Mouse (Mus musculus) layer of hippocampus, adult 11-12 months (tissue): ENCODE measurements around the gene Sectm1a.
"Not testable (repeated sequence)": the region's sequence is repeated elsewhere in the genome, so short reads cannot be mapped to it uniquely, and the experiment has no call there.

Experiments
- DNase-seq: peaks from one replicate; pipeline ENCODE4 v3.0.0; 2022; ENCODE audit warnings: low spot score

Sectm1a gene

DNA sequence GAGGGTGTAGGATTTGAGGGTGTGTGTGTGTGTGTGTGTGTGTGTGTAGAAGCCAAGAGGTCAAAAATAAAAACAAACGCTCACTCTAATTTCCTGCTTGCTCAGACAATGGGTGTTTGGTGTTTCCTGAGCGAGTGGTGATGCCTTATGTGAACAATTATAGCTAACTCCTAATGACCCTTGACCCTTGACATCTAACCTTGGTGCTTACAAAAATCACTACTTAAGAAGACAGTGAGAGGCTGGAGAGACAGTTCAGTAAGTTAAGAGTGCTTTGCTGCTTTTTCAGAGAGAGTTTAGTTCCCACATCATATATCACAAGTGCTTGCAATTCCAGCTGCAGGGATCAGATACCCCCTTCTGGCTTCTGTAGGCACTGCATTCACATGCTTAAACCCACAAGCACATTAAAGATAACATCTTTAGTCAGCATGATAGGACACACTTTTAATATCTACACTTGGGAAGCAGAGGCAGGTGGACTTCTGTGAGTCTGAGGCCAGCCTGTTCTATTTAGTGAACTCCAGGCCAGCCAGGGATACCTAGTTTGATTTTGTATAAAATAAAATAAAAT lies 33.1 kb downstream of the Sectm1a start:
- DNase-seq: peak; percentile 20

DNA sequence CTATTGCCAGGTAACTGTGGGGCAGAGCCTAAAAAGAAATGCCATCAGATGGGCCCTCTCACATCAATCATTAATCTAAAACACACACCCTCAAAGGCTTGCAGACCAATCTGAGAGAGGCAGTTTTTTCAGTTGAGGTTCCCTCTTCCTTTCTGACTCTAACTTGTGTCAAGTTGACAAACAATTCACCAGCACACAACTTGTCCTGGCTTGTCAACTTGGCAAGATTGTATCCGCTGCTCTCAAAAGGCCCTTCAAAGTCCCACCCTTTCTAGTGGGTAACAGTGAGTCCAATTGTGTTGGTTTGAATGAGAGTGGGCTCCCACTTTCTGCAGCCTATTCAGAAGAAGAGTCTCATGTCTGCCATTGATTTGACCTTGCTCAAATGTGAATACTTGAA lies 35.7 kb downstream of the Sectm1a start:
- no peak for DNase-seq

DNA sequence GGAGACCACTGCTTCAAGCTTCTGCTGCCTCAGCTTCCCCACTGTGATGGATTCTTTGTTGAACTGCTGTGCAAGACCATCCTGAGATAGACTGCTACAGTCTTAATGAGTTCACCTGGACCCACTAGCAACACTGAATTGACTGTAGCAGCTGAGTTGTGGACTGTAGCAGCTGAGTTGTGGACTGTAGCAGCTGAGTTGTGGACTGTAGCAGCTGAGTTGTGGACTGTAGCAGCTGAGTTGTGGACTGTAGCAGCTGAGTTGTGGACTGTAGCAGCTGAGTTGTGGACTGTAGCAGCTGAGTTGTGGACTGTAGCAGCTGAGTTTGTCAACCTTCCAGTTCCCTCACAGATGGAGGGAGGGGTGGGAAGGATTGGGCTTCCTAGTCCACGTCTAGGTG lies 38.0 kb downstream of the Sectm1a start:
- not testable (repeated sequence) for DNase-seq

DNA sequence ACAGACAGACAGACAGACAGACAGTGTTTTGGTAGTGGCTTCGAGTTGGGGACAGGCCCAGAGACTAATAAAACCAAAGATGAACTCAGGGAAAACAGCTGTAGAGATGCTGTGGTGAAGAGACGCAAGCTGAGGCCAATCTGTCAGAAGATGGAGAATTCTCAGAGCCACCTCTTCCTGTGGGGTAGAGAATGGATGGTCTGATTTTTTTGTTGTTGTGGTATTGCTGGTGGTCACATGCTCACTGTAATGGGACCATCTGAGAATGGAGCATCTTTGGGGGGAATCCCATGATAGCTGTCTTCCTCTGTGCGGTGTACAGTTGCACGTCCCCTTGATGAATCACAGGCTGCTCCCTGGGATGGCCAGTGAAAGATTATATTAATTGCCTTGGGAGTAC lies 38.5 kb downstream of the Sectm1a start:
- DNase-seq: no peak

DNA sequence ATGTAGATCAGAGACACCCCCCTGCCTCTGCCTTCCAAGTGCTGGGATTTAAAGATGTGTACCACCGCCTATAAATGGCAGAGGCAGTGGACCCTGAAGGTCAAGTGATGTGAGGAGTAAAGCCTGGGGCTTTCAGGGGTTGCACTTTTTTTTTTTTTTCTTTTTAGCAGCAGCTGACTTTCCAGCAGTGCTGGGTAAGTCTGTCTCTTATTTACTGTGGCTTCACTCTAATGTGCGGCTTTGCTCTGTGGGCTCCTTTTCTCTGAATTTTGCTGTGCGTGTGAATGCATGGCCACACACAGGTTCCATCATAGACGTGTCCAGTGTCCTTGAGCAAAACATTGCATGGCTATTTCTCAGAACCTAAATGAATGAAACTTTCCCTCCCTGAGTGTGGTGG lies 39.4 kb downstream of the Sectm1a start:
- DNase-seq: no peak

DNA sequence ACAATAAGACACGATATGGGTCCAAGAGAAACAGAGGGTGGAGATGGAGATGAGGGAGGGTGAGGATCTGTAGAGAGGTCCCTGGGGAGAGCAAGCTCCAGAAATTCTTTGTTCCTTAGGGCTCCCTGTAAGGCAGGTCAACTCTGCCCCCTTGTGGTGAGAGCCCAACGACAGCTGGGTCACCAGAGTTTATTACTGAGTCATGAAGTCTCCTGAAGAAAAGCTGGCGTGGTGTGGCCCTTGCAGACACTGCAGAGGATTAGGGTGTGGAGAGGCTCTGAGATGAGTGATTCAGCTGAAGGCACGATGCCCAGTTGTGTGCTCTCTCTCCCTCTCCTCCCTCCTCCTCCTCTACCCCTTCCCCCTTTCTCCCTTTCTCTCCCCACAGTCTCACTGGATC lies 39.8 kb downstream of the Sectm1a start:
- DNase-seq: peak; percentile 86

DNA sequence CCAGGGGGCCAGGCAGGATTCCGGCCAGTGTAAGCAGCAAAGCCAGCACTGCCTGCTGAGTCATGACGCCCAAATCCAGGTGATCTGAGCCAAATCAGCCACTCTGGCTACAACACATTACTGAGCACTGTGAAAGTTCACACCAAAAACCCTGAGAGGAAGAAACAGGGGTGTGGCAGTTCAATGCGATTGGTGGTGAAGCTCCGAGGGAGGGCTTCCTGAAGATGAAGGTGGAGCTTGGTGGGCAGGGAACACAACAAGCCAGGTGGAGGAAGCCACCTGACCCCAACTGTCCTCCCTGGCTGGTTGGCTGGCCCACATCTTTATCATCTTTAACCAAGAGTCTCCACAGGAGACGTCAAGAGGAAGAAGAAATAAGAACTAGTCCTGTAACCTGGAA lies 41.7 kb downstream of the Sectm1a start, which contains the start of gene Cd7:
Cd7 (minus strand) TSS at position 117 of the 400 bp plus-strand sequence.
- no peak for DNase-seq

DNA sequence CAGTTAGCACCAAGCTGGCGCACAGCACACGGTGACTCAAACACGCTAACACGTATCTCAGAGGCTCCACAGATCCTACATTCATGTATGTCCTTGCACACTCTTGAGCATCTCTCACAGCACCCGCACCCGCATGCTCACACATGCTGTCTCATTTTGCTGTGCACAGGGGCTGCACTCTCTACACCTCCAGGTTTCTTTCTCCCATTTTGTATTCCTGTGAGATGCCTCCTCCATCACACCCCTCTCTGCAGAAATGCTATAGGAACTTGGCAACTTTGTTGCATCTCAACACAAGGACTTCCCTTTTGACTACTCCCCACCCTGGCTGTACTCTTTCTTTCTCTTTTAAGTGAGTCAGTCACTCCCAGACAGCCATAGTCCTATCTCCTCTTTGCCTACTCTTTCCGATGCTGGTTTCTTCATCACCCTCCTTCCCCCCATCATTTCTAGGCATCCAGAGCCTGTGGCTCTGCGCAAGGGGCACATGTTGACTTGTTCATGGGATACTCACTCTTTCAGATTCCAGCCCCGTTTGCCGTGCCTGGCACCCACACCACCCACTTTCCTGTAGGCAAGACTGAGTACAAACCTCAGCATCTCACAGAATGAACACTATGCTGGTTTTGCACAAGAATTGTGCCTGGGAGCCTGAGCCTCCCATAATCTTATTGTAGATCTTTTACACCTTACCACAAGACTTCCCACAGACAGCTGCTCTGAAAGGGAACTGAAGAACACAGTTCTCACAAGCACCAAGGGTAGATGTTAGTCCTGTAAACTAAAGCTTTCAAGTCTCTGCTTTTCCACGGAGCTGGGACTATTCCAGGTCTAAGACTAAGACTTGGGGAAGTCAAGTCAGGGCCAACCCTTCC lies 42.4 kb downstream of the Sectm1a start:
- no peak for DNase-seq

DNA sequence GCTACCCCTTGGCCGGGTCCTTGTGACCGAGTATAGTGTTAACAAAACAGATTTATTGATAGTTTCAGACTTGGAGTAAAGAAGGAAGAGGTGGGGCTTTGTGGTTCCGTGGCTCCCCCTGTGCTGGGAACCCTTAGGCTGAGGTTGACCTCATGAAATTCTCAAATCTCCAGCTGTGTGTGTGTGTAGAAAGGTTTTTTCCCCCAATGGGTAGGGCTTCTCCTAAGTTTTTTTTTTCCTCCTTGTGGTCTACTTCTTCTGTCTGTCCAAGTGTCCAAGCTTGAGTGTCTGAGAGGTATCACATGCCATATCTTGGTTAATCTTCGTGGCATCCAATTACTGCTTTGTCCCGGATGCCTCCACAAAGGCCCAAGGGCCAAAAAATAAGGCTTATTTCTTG lies 47.9 kb downstream of the Sectm1a start:
- DNase-seq: no peak

DNA sequence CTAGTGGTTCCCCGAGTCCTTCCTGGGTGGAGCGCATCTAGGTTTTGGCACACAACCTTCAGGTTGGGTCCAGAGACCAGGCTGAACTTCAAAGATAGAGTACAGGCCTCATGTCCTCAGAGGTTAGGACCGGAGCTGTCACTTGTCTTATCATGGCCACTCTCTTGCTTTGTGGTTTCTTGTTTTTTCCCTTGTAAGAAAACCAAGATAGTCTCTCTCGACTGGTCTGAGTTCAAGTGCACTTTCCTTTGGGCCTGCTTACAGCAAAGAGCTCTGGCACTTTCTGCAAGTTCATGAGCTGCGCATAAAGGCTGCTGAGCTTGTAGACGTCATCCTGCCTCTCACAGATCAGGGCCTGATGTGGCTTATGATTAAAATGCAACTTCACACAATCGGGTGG lies 53.8 kb downstream of the Sectm1a start:
- no peak for DNase-seq

DNA sequence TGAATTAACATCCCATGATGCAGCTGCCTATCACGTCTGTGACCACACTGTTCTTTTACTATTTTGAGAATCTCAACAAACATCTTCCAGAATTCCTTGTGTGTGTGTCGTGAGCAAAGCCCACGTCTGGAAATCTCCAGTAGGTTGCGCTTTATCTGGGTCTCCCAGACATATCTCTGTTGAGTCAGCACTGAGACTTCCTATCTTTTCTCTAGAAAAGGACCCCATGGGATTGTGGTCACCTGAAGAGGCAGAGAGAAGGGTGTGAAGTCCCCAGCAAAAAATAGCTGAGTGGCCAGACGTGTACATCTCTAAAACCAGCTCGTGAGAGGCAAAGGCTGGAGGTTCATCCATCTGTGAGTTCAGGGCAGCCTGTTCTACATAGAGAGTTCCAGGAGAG lies 56.9 kb downstream of the Sectm1a start:
- DNase-seq: no peak

DNA sequence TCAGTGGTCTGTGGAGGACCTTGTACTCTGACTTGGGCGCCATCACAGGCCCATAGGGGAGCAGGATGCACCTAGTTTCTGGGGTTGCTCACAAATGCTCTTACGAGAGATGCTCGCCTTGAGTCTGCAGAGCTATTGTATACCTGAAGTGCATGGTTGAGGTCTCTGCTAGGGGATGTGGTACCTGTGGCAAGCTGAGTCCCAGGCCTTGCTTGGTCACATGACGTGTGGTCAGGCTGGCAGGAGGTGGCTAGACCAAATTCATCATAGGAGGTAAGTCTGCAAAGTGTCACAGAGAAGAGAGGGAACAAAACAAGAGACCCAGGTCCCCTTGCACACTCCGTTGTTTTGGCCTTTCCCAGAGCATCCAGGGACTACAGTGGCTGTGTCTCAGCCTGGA lies 61.5 kb downstream of the Sectm1a start:
- DNase-seq: no peak

DNA sequence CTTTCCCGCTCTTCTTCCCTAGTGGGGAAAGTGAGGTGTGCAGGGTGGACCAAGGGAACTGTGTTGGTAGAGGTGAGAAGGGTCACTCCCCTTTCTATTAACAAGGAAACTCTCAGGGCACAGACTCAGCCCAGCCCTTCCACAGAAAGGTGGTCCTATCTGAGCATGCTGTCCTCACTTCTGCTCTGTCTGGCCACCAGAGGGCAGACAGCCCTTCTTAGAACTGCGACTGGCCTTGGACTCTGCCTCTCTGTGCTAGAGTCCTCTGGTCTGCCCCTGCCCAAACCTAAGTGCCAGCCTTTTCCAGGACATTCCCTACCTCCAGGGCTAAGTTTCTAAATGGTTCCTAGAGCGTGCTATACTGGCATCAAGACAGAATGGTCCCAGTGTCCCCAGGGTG lies 63.3 kb downstream of the Sectm1a start:
- peak; percentile 67 for DNase-seq
